Mouse (Mus musculus): ENCODE measurements around the gene Stk35.

Gene Stk35

DNA sequence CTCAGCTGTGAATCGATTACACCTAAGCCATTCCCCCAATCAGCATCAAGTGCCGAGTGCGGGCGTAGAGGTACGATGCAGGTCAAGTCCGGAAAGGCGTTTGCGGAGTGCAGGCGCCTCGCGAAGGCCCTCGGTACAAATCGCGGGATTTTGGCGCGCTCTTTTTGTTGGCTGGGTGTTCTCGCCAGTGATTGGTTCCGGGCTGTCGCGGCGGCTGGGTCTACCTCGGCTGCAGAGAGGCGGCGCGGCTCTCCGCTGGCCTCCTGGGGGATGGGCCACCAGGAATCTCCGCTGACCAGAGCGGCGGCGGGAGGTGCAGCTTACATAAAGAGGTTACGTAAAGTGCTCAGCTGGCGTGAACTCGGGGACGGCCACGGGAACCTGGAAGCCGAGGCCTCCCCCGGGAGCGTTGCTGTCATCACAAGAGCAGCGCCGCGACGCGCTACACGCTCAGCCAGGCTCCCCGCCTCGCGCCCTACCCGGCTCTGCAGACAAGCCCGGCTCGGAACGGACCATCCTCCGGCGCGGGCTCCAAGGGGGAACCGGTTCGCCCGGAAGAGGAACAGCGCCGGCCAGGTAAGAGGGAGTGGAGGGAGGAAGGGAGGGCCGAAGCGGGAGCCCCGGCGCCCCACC lies at the start of gene Stk35:
Gene Stk35 (plus strand): TSS at position 247 of the 633 bp plus-strand sequence.
- DNase-seq (ENCODE audit: low spot score in 2 of 2), result peak; percentile 81 to 90

- DNase-seq (ENCODE audit: low spot score in 2 of 2), result no peak
These were observed 18.3 kb upstream of the Stk35 start for GRCm38 (mm10) chr2:129782046-129782445.

DNA sequence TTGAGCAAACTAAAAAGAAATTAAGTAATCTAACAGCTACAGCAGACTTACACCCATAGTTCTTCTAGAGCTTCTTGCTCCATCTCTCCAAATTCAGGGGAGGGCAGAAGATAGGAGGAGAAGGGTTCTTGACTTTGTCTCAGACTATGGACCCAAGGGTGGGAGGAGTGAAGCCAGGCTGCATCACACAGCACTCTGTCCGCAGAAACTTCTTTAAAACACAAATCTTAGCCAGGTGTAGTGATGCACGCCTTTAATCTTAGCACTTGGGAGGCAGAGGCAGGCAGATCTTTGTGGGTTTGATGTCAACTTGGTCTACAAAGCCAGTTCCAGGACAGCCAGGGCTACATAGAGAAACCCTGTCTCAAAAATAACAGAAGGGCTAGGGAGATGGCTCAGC lies 3.8 kb upstream of the Stk35 start:
- DNase-seq (ENCODE audit: low spot score in 2 of 2), result no peak

GRCm38 (mm10) chr2:129797709-129798108 lies 2.6 kb upstream of the Stk35 start:
- no peak for DNase-seq (ENCODE audit: low spot score in 2 of 2)

GRCm38 (mm10) chr2:129798410-129798809 lies 1.9 kb upstream of the Stk35 start:
- DNase-seq (ENCODE audit: low spot score in 2 of 2), result no peak

DNA sequence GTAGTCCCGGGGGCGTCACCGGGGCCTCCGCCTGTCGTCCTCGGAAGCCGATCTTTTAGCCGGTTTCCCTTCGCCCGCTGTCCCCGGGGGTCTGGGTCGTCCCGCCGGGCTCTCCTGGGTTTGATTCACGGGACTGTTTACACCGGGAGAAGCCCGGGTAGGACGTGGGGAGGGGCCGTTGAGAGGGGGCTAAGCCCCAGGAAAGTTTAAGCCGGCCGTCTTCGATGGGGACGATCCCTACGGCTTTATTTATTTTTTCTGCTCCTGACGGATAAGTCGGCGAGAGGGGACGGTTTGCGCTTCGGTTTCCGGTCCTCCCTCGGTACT lies 550 bp downstream of the Stk35 start:
- no peak for DNase-seq (ENCODE audit: low spot score in 2 of 2)

GRCm38 (mm10) chr2:129801231-129802029 lies 1.1 kb downstream of the Stk35 start:
- peak; percentile 86 to 94 for DNase-seq (ENCODE audit: low spot score in 2 of 2)

DNA sequence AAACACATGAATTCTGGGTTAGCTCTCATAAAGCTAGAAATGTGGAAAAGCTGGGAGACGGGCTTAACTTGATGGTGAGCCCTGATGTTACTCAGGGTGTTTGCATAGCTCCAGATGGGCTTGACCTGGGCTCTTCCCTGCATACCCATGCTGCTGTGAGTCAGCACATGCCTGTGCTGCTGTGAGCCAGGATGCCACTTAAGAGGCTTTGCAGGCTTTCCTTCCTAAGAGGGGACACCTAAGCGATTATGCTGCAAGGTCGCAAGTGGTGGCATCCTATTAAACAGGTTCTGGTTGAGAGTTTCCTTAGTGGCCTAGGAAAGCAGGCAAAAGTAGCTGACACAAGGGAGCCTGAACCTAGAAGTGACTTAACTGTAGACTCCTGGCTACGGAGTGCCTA lies 5.2 kb downstream of the Stk35 start:
- DNase-seq (ENCODE audit: low spot score in 2 of 2), result no peak

- no peak for DNase-seq (ENCODE audit: low spot score in 2 of 2)
These were observed 6.2 kb downstream of the Stk35 start for GRCm38 (mm10) chr2:129806486-129806885.

- DNase-seq (ENCODE audit: low spot score in 2 of 2), result no peak
These were observed 10.2 kb downstream of the Stk35 start for GRCm38 (mm10) chr2:129810563-129810962.

GRCm38 (mm10) chr2:129814033-129814432 lies 13.7 kb downstream of the Stk35 start:
- DNase-seq (ENCODE audit: low spot score in 2 of 2), result no peak

DNA sequence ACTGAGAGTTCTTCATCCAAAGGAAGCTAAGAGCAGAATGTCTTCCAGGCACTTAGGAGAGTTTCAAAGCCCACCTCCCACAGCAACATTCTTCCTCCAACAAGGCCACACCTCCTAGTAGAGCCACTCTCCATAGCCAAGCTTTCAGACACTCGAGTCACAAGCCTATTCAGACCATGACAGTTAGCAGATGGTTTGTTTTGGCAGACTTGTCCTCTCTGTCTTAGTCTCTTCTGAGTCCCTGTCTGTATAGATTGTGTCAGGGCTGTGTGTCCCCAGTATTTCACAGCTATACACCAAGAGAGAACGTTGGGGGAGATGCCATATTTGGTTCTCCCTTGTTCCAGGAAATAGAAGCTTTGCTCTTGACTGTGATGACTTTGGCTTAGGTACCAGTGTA lies 14.8 kb downstream of the Stk35 start:
- no peak for DNase-seq (ENCODE audit: low spot score in 2 of 2)

DNA sequence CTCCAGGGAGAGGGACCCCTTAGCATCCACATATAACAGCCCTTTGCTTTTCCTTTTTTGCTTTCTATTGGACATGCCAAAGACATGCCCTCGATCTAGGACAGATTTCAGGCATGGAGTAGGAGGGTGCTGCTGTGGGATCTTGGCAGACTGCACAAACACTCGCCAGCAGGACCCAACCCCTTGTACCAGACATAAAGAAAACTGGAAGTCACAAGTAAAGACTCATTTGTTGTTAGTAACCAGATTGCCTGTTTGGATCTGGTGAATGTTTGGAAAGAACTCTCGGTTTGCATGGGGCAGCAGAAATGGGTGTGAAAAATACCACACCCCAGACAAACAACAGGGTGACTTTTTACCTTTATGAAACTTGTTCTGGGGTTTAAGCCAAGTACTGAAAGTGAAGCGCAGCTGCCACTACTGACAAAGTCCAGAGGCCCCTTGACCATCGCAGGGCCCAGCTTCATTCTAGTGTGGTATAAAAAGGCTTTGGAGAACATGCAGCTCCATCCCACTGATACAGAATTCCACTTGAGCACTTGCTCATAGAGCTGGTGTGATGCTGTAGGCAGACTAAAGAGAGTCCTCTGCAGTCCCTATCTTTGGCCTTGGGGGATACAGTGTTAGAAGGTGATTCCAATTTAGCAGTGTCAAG lies 17.4 kb downstream of the Stk35 start:
- no peak for DNase-seq (ENCODE audit: low spot score in 2 of 2)

- DNase-seq (ENCODE audit: low spot score in 2 of 2), result no peak
These were observed 18.6 kb downstream of the Stk35 start for GRCm38 (mm10) chr2:129818868-129819267.

DNA sequence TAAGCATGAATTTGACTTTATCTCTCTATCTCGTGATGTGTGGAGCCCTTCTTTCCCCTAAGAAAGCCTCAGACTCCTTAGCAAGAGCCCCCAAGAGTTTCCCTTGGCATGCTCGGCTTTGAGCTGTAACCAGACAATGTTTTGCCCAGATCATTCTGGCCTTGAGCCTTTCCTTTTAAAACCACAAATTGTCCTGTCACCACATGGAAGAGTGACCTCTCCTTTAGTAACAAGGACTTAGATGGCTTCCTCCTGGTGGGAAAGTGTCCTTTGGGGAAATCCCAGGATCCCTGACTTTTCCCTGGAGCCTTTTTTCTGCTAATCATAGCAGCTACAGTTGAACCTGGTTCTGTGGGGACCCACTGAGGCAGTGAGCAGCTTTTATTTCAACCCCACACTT lies 19.2 kb downstream of the Stk35 start:
- no peak for DNase-seq (ENCODE audit: low spot score in 2 of 2)

- no peak for DNase-seq (ENCODE audit: low spot score in 2 of 2)
These were observed 19.6 kb downstream of the Stk35 start for GRCm38 (mm10) chr2:129819951-129820350.

DNA sequence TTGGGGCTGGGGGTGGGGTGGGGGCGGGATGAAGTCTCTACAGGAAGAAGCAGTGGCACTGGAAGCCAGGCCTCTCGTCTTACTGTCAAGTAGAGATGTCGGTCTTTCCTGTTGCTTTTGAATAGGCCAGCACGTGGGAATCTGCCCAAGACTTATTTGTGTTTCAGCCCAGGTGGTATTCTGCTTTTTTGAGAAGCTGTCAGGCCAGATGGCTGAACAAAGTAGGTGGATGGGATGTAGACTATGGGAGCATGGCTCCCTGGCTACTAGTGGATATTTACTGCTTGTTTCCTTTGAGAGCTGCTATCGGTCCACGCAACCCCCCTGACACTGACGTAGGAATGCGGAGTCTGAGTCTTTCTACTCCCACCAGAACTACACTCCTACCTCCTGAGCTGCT lies 20.7 kb downstream of the Stk35 start:
- DNase-seq (ENCODE audit: low spot score in 2 of 2), result no peak

DNA sequence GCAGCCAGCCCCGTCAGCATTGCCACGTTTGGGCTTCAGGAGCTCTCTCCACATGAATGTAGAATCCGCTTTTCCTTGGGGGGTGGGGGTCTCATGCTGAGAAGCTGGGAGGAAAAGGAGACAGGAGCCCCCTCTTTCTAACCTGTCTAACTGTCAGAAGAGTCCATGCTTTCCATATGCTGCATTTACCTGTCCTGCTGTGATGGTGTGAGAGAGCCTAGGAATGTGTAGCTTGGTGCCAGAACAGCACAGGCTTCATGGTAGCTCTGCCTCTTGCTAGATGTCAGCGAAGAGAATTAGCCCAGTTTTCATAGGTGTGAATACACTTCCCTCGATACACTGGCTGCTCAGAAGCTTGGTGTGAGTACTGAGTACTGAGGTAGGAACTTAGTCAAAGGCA lies 21.3 kb downstream of the Stk35 start:
- no peak for DNase-seq (ENCODE audit: low spot score in 2 of 2)

DNA sequence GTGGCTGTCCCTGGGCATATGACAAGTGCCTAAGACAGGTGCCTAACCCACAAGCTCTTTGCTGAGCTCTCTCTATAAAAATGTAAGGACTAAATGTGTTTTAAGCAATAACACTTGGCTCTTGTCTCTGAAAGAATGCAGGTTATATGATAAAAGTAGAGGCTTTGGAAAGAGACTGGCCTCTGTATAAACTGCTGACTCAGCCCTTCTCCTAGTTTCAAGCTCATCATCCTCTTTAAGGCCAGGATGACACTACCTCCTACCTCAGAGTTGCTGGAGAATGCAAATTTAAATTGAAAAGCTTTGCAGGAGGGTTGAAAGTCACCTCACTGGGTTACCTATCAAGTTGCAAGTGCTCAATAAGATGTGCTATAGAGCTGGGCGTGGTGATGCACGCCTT lies 23.0 kb downstream of the Stk35 start:
- DNase-seq (ENCODE audit: low spot score in 2 of 2), result no peak

DNA sequence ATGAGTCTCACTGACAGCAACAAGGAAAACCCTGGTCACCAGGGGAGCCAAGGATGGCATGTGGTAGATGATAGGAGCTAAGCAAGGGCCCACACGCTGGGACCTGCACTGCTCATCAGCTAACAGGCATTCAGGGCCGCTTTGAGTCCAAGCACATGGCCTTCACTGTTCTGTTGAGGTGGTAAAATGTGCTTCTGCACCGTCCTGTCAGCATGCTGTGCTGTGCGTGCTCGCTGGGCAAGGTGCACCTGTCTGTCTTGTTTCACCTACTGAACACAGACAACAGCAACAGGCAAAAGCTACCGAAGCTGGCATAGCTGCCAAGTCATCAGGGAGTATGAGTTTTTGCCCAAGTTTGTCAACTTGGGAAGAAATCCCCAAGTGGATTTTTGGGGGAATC lies 23.9 kb downstream of the Stk35 start:
- no peak for DNase-seq (ENCODE audit: low spot score in 2 of 2)

- DNase-seq (ENCODE audit: low spot score in 2 of 2), result no peak
These were observed 25.8 kb downstream of the Stk35 start for GRCm38 (mm10) chr2:129826141-129826540.

DNA sequence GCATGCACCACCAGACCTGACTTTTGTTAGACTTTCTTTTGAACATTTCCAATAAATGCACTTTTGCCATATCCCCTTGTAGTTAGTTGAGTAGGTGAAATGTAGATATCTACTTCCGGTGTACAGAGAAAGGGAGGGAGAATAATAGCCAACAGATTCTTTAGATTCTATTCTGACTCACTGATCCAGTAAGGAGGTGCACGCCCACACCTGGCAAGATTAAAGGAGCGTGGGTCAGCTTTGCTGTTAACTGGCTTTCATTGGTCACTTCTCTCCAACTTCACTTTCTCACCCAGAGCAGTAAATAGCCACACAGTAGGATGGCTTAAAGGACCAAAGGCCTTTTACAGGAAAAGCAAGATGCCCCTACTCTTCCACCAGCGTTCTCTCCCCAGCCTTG lies 32.7 kb downstream of the Stk35 start:
- DNase-seq (ENCODE audit: low spot score in 2 of 2), result no peak

GRCm38 (mm10) chr2:129834221-129834620 lies 33.9 kb downstream of the Stk35 start:
- DNase-seq (ENCODE audit: low spot score in 2 of 2), result no peak
